Mouse (Mus musculus): ENCODE measurements around the gene Xrra1. TPM values are rescaled to one million over a fixed set of nuclear protein-coding genes. Genes with fewer than 3 reads are reported as not detected.

Gene Xrra1
- polyA plus RNA-seq, 2 experiments = 0.20 to 0.25 TPM

DNA sequence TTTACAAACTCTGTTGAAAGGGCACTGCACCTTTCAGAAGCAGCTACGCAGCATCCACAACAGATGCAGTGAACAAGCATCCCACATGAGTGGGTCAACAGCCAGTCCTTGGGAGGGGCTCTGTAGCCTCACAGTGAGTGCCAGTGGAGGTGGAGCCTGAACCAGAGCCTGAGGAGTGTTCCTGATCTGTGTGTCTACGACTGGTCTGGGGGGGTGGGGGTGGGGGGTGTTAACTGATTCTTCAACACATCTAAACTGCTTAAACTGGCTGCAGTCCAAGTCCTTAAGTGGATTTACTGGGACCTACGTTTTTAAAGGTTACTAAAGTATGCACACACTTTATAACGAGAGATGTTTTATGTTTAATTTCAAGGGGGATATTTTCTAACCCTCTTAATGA, 22.1 kb upstream of the Xrra1 start:
- no peak overlapping the region for H3K4me2 ChIP-seq (replicated peaks; ENCODE audit: low read depth, low read length, severe bottlenecking)
- no peak overlapping the region for H3K4me3 ChIP-seq (replicated peaks; ENCODE audit: low read length)
- no peak overlapping the region for H3K9ac ChIP-seq (ENCODE audit: low read depth, low read length, severe bottlenecking)
- no peak for TF ChIP-seq POLR2A (IDR thresholded peaks at IDR 0.05; ENCODE audit: borderline replicate concordance, extremely low read depth, insufficient read depth, insufficient read length)
- peak; percentile 74 for DNase-seq (ENCODE audit: low spot score)
- peak; percentile 69 for ATAC-seq (ENCODE audit: low FRiP score, low read depth)
- 30% methylated on average over 4 of the region's 4 CpGs for WGBS
- H3K27ac ChIP-seq (replicated peaks; ENCODE audit: low read depth, low read length) = no peak overlapping the region; the same call in 1 of the 2 replicates
- no peaks in the 10 kb centered on the region for H3K27me3 ChIP-seq (ENCODE audit: control insufficient read depth, insufficient read depth, low read length)
- H3K9me3 ChIP-seq (ENCODE audit: control insufficient read depth, low read length) = no peaks in the 10 kb centered on the region
- H3K36me3 ChIP-seq (ENCODE audit: control insufficient read depth, insufficient read depth, low read length) = peaks cover 48% of the 10 kb centered on the region
- peaks cover 19% of the 10 kb centered on the region for H3K4me1 ChIP-seq (ENCODE audit: control insufficient read depth, insufficient read depth, low read length)

DNA sequence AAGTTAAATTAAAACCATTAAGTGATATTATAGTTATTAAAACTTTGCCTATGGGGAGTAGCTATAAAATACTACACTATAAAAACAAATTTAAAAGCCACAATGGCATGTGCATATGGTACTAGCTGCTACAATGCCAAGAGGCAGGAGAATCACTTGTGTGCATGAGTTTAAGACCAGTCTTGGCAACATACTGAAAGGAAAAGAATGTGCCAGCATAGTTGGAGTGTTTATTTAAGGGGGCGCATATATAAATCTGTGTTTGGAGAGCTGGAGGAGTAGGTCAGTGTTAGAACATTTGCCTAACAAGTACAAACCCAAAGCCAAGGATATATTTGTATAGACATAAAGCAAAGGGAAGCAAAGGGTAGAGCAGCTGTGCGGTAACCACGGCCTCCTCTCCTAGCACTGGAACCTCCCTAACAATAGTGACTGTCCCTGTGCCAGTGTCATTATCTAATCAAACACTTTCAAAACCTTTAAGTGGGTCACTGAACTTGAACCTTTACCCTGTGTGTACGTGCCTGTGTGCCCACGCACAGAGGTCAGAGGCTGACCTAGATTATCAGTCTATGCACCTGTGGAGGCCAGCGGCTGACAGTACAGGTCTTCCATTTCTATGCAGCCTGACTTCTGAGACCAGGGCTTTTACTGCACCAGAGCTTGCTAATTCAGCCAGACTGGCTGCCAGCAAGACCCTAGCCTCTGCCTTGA, 21.4 kb upstream of the Xrra1 start:
- 78% methylated on average over 6 of the region's 6 CpGs for WGBS
- Histone ChIP-seq H3K27me3 (ENCODE audit: control insufficient read depth, insufficient read depth, low read length) (no peaks in the 10 kb centered on the region), H3K4me1 (ENCODE audit: control insufficient read depth, insufficient read depth, low read length) (peaks cover 19% of the 10 kb centered on the region), H3K9me3 (ENCODE audit: control insufficient read depth, low read length) (no peaks in the 10 kb centered on the region), H3K4me2 (replicated peaks; ENCODE audit: low read depth, low read length, severe bottlenecking) (no peak overlapping the region), H3K4me3 (replicated peaks; ENCODE audit: low read length) (no peak overlapping the region), H3K36me3 (ENCODE audit: control insufficient read depth, insufficient read depth, low read length) (peaks cover 55% of the 10 kb centered on the region), H3K27ac (replicated peaks; ENCODE audit: low read depth, low read length) (peak overlapping the region; percentile 52), H3K9ac (ENCODE audit: low read depth, low read length, severe bottlenecking) (0 out of 2 replicates have a peak overlapping the region, but pooled peaks have one; percentile 16)
- peak; percentile 54 for DNase-seq (ENCODE audit: low spot score)
- TF ChIP-seq POLR2A (IDR thresholded peaks at IDR 0.05; ENCODE audit: borderline replicate concordance, extremely low read depth, insufficient read depth, insufficient read length) = no peak
- peak; percentile 75 for ATAC-seq (ENCODE audit: low FRiP score, low read depth)

DNA sequence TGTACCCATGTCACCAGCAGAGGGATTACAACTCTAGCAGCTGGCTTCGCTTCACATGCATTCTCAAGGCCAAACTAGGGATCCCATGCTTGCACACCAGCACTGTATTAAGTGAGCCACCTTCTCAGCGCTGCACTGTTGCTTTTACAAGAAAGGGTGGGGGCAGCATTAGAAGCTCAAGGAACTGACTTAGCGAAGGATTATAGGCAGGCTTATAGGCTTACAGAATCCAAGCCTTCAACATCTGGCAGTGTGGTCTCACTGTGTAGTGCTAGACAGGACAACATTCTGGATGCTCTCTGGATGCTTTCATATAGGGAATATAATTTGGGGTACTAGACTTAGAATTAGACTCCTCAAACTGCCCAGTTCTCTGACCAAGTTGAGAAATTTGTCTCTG, 20.7 kb upstream of the Xrra1 start:
- Histone ChIP-seq H3K27me3 (ENCODE audit: control insufficient read depth, insufficient read depth, low read length) (no peaks in the 10 kb centered on the region), H3K9me3 (ENCODE audit: control insufficient read depth, low read length) (no peaks in the 10 kb centered on the region), H3K27ac (replicated peaks; ENCODE audit: low read depth, low read length) (peak overlapping the region; percentile 52), H3K4me3 (replicated peaks; ENCODE audit: low read length) (no peak overlapping the region), H3K9ac (ENCODE audit: low read depth, low read length, severe bottlenecking) (0 out of 2 replicates have a peak overlapping the region, but pooled peaks have one; percentile 16), H3K4me2 (replicated peaks; ENCODE audit: low read depth, low read length, severe bottlenecking) (no peak overlapping the region), H3K4me1 (ENCODE audit: control insufficient read depth, insufficient read depth, low read length) (peaks cover 19% of the 10 kb centered on the region), H3K36me3 (ENCODE audit: control insufficient read depth, insufficient read depth, low read length) (peaks cover 62% of the 10 kb centered on the region)
- ATAC-seq (ENCODE audit: low FRiP score, low read depth) = no peak
- no peak for TF ChIP-seq POLR2A (IDR thresholded peaks at IDR 0.05; ENCODE audit: borderline replicate concordance, extremely low read depth, insufficient read depth, insufficient read length)
- no peak for DNase-seq (ENCODE audit: low spot score)
- 55% methylated on average over 3 of the region's 3 CpGs for WGBS

DNA sequence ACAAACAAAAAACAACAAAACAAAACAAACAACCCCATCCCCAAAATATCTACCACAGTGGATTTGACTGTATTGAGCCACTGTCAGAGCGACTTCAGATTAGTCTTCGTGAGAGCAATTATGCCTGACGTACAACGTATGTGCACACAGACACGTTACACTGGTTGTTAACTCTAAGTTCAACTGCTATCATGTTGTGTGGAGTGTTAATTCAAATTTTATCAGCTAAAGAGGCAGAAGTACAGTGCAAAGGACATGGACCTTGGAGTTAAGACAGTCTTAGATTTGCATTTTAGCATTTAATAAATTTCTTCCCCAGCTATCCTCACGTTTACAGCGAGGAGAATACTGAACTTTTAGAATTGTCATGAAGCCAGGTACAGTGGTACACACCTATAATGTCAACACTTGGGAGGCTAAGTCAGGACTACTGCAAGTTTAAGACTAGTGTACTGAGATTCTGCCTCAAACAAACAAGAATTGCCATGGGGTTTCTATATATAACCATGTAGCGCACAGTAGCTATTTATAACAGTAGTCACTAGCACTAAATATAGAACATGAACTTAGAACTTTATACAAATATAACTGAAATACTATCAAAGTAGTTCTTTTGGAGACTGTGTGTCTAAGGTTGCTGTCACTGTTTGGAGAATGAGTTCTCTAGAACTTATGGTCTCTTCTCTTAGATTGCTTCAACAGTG, 13.2 kb upstream of the Xrra1 start:
- no peak for TF ChIP-seq POLR2A (IDR thresholded peaks at IDR 0.05; ENCODE audit: borderline replicate concordance, extremely low read depth, insufficient read depth, insufficient read length)
- no peak overlapping the region for H3K4me3 ChIP-seq (replicated peaks; ENCODE audit: low read length)
- DNase-seq (ENCODE audit: low spot score) (no peak), ATAC-seq (ENCODE audit: low FRiP score, low read depth) (no peak)
- no peak overlapping the region for H3K27ac ChIP-seq (replicated peaks; ENCODE audit: low read depth, low read length)
- H3K9ac ChIP-seq (ENCODE audit: low read depth, low read length, severe bottlenecking) = no peak overlapping the region
- no peak overlapping the region for H3K4me2 ChIP-seq (replicated peaks; ENCODE audit: low read depth, low read length, severe bottlenecking)
- WGBS = 97% methylated on average over 8 of the region's 8 CpGs
- no peaks in the 10 kb centered on the region for H3K9me3 ChIP-seq (ENCODE audit: control insufficient read depth, low read length)
- H3K27me3 ChIP-seq (ENCODE audit: control insufficient read depth, insufficient read depth, low read length) = no peaks in the 10 kb centered on the region
- H3K36me3 ChIP-seq (ENCODE audit: control insufficient read depth, insufficient read depth, low read length) = peaks cover 76% of the 10 kb centered on the region
- no peaks in the 10 kb centered on the region for H3K4me1 ChIP-seq (ENCODE audit: control insufficient read depth, insufficient read depth, low read length)

DNA sequence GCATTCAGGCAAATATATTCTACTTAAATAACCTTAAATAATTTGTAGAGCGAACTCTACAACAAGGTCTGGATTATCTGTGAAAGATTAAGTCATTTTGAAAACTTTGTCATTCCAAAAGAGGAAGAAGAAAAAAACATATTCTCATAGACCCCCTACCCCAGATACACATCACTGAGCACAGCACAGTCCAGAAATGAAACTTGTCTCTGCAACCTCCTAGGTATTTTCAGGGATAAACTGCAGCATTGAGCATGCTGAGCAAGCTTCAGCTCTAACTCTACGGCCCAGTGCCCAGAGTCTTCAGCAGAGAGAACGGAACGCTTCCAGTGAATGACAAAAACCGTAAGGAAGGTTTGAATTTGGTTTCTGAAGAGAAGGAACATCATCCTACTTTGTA, 8.4 kb upstream of the Xrra1 start:
- ATAC-seq (ENCODE audit: low FRiP score, low read depth) (no peak), DNase-seq (ENCODE audit: low spot score) (no peak)
- no peak overlapping the region for H3K9ac ChIP-seq (ENCODE audit: low read depth, low read length, severe bottlenecking)
- no peak overlapping the region for H3K27ac ChIP-seq (replicated peaks; ENCODE audit: low read depth, low read length)
- H3K4me1 ChIP-seq (ENCODE audit: control insufficient read depth, insufficient read depth, low read length) = no peaks in the 10 kb centered on the region
- WGBS = 93% methylated on average over 5 of the region's 5 CpGs
- H3K27me3 ChIP-seq (ENCODE audit: control insufficient read depth, insufficient read depth, low read length) = no peaks in the 10 kb centered on the region
- H3K4me2 ChIP-seq (replicated peaks; ENCODE audit: low read depth, low read length, severe bottlenecking) = no peak overlapping the region
- no peak for TF ChIP-seq POLR2A (IDR thresholded peaks at IDR 0.05; ENCODE audit: borderline replicate concordance, extremely low read depth, insufficient read depth, insufficient read length)
- no peaks in the 10 kb centered on the region for H3K9me3 ChIP-seq (ENCODE audit: control insufficient read depth, low read length)
- H3K36me3 ChIP-seq (ENCODE audit: control insufficient read depth, insufficient read depth, low read length) = peaks cover 55% of the 10 kb centered on the region
- H3K4me3 ChIP-seq (replicated peaks; ENCODE audit: low read length) = no peak overlapping the region
